Mouse (Mus musculus) G1E-ER4 (cell line): Measurements from ENCODE around the gene Sdc1. TPM values are rescaled to one million over a fixed set of nuclear protein-coding genes. Genes with fewer than 3 reads are reported as not detected.

Experiments used
- GATA1 ChIP-seq: IDR thresholded peaks from one replicate; pipeline ENCODE4 v1.8.0; 2012; ENCODE audit warnings: low read length, inconsistent platforms
- polyA plus RNA-seq: library from polyadenylated mRNA; stranded (reverse); fragments of >175 nt; gene quantifications from 2 replicates; pipeline ENCODE4 v1.2.3, GENCODE M21; 2012

Gene Sdc1
- polyA plus RNA-seq, 1 experiment = 0.70 TPM

GRCm38 (mm10) chr12:8804077-8804456 lies 32.9 kb downstream of the Sdc1 start:
- no peak for TF ChIP-seq GATA1

GRCm38 (mm10) chr12:8804934-8805722 lies 34.0 kb downstream of the Sdc1 start:
- no peak for TF ChIP-seq GATA1

- no peak for TF ChIP-seq GATA1
Observed at GRCm38 (mm10) chr12:8809086-8809485, 38.0 kb downstream of the Sdc1 start.

GRCm38 (mm10) chr12:8809626-8810025 lies 38.5 kb downstream of the Sdc1 start:
- no peak for TF ChIP-seq GATA1

- TF ChIP-seq GATA1 = no peak
Observed at GRCm38 (mm10) chr12:8810966-8811365, 39.8 kb downstream of the Sdc1 start.

GRCm38 (mm10) chr12:8811441-8811871 lies 40.3 kb downstream of the Sdc1 start:
- no peak for TF ChIP-seq GATA1

- no peak for TF ChIP-seq GATA1
Observed at GRCm38 (mm10) chr12:8811894-8812560, 40.9 kb downstream of the Sdc1 start.

GRCm38 (mm10) chr12:8817467-8818232 lies 46.5 kb downstream of the Sdc1 start:
- no peak for TF ChIP-seq GATA1

GRCm38 (mm10) chr12:8818233-8818672 lies 47.1 kb downstream of the Sdc1 start:
- TF ChIP-seq GATA1 = no peak

GRCm38 (mm10) chr12:8824995-8825703 lies 54.0 kb downstream of the Sdc1 start:
- no peak for TF ChIP-seq GATA1

GRCm38 (mm10) chr12:8827014-8827715 lies 56.0 kb downstream of the Sdc1 start:
- no peak for TF ChIP-seq GATA1

- TF ChIP-seq GATA1 = no peak
Observed at GRCm38 (mm10) chr12:8829032-8829660, 58.0 kb downstream of the Sdc1 start.

- TF ChIP-seq GATA1 = no peak
Observed at GRCm38 (mm10) chr12:8829661-8830040, 58.5 kb downstream of the Sdc1 start.

GRCm38 (mm10) chr12:8830967-8831635 lies 60.0 kb downstream of the Sdc1 start:
- TF ChIP-seq GATA1 = no peak
